Comparison of ENCODE assay signal across 16 mouse cellular contexts in genomic region chr8:83167932-83168331, GRCm38 (mm10). TPM values are rescaled to one million over a fixed set of nuclear protein-coding genes. Genes with fewer than 3 reads are reported as not detected.
A peak's percentile ranks its signal among the peaks of the same experiment; 100 is the strongest.
DNase-seq lines count a peak whose midpoint lies in the region; ATAC-seq and TF ChIP-seq lines count a peak whose summit lies in the region.
"Had no signal": no experiment of that assay in that cellular context is flagged by ENCODE, and none has a peak within 500 bp of the region (broad histone marks: within the 10 kb centered on the region; RNA-seq: fewer than 3 reads in every experiment).

No protein-coding gene starts in this region.

- no peak overlapping the region for H3K27ac ChIP-seq in stomach, embryonic 16.5 days (ENCODE audit: low read length)
- H3K27ac ChIP-seq in stomach, postnatal 0 days (replicated peaks), result no peak overlapping the region
- H3K27ac ChIP-seq in forebrain, postnatal 0 days (ENCODE audit: low read depth, low read length), result no peak overlapping the region
- no peak overlapping the region for H3K27ac ChIP-seq in midbrain, embryonic 12.5 days (replicated peaks)
- H3K27ac ChIP-seq: gastrocnemius, adult 2 months; heart, embryonic 10.5 days; limb, embryonic 13.5 days; macrophage had no signal

- H3K4me2 ChIP-seq in stomach, embryonic 16.5 days (ENCODE audit: low read depth, low read length), result peak overlapping the region; percentile 77; the same call in 1 of the 2 replicates
- no peak overlapping the region for H3K4me2 ChIP-seq in stomach, postnatal 0 days (replicated peaks; ENCODE audit: low read depth)
- H3K4me2 ChIP-seq in forebrain, postnatal 0 days (ENCODE audit: low read depth), result peak overlapping the region; percentile 61
- peak overlapping the region; percentile 52 for H3K4me2 ChIP-seq in midbrain, embryonic 12.5 days (replicated peaks)

- H3K4me1 ChIP-seq in stomach, embryonic 16.5 days (ENCODE audit: control insufficient read depth, insufficient read depth, low read length), result peaks cover 3% of the 10 kb centered on the region; the same call in 1 of the 2 replicates
- no peaks in the 10 kb centered on the region for H3K4me1 ChIP-seq in stomach, postnatal 0 days (replicated peaks; ENCODE audit: control insufficient read depth, insufficient read depth)
- H3K4me1 ChIP-seq in forebrain, postnatal 0 days (ENCODE audit: insufficient read depth), result peaks cover 11% of the 10 kb centered on the region; the same call in 1 of the 2 replicates
- peaks cover 28% of the 10 kb centered on the region for H3K4me1 ChIP-seq in midbrain, embryonic 12.5 days

- no peak for TF ChIP-seq EP300 in stomach, postnatal 0 days (optimal IDR thresholded peaks at IDR 0.05)

- ATAC-seq in stomach, embryonic 16.5 days (ENCODE audit: insufficient read depth, low FRiP score), result no peak
- no peak for ATAC-seq in stomach, postnatal 0 days (ENCODE audit: low FRiP score, low TSS enrichment)
- no peak for ATAC-seq in forebrain, postnatal 0 days
- ATAC-seq in midbrain, embryonic 12.5 days (ENCODE audit: low FRiP score, low read depth), result no peak
- no peak for ATAC-seq in megakaryocyte-erythroid progenitor cell, adult 5-6 weeks (replicated peaks; ENCODE audit: low FRiP score, low TSS enrichment, poor library complexity, severe bottlenecking)
- no peak for ATAC-seq in erythroid progenitor cell, adult 5-6 weeks (replicated peaks; ENCODE audit: low FRiP score, poor library complexity, severe bottlenecking)

- H3K4me3 ChIP-seq in stomach, embryonic 16.5 days (replicated peaks; ENCODE audit: low read length), result no peak overlapping the region
- H3K4me3 ChIP-seq in stomach, postnatal 0 days (ENCODE audit: low read depth, low read length), result no peak overlapping the region
- H3K4me3 ChIP-seq in forebrain, postnatal 0 days (ENCODE audit: low read depth, low read length), result peak overlapping the region; percentile 89
- H3K4me3 ChIP-seq in midbrain, embryonic 12.5 days, result peak overlapping the region; percentile 87; the same call in 1 of the 2 replicates
- H3K4me3 ChIP-seq: gastrocnemius, adult 2 months; heart, embryonic 10.5 days; limb, embryonic 13.5 days had no signal

- WGBS in stomach, embryonic 16.5 days, result 65% methylated on average over 3 of the region's 3 CpGs
- 62% methylated on average over 3 of the region's 3 CpGs for WGBS in stomach, postnatal 0 days
- WGBS in forebrain, postnatal 0 days, result 30% methylated on average over 3 of the region's 3 CpGs
- WGBS in midbrain, embryonic 12.5 days, result 33% methylated on average over 3 of the region's 3 CpGs

- no peak overlapping the region for H3K9ac ChIP-seq in stomach, embryonic 16.5 days (ENCODE audit: low read length)
- no peak overlapping the region for H3K9ac ChIP-seq in stomach, postnatal 0 days (ENCODE audit: low read length)
- H3K9ac ChIP-seq in forebrain, postnatal 0 days, result peak overlapping the region; percentile 15; the same call in 1 of the 2 replicates
- peak overlapping the region; percentile 32; the same call in 1 of the 2 replicates for H3K9ac ChIP-seq in midbrain, embryonic 12.5 days (replicated peaks)
- H3K9ac ChIP-seq: limb, embryonic 13.5 days had no signal

- H3K9me3 ChIP-seq in stomach, embryonic 16.5 days (replicated peaks; ENCODE audit: control insufficient read depth, low read length), result no peaks in the 10 kb centered on the region
- no peaks in the 10 kb centered on the region for H3K9me3 ChIP-seq in stomach, postnatal 0 days (ENCODE audit: control insufficient read depth, low read length)
- H3K9me3 ChIP-seq in forebrain, postnatal 0 days (ENCODE audit: low read length), result no peaks in the 10 kb centered on the region
- no peaks in the 10 kb centered on the region for H3K9me3 ChIP-seq in midbrain, embryonic 12.5 days
- H3K9me3 ChIP-seq: heart, embryonic 10.5 days; limb, embryonic 13.5 days had no signal

- H3K36me3 ChIP-seq in stomach, embryonic 16.5 days (ENCODE audit: control insufficient read depth, insufficient read depth, low read length), result no peaks in the 10 kb centered on the region
- H3K36me3 ChIP-seq in stomach, postnatal 0 days (ENCODE audit: control insufficient read depth, insufficient read depth, low read length), result no peaks in the 10 kb centered on the region
- H3K36me3 ChIP-seq in forebrain, postnatal 0 days (ENCODE audit: insufficient read depth), result no peaks in the 10 kb centered on the region
- H3K36me3 ChIP-seq in midbrain, embryonic 12.5 days, result no peaks in the 10 kb centered on the region
- H3K36me3 ChIP-seq: heart, embryonic 10.5 days; limb, embryonic 13.5 days had no signal

- no peaks in the 10 kb centered on the region for H3K27me3 ChIP-seq in stomach, embryonic 16.5 days (ENCODE audit: control insufficient read depth, insufficient read depth, low read length)
- no peaks in the 10 kb centered on the region for H3K27me3 ChIP-seq in stomach, postnatal 0 days (ENCODE audit: control insufficient read depth, insufficient read depth, low read length)
- no peaks in the 10 kb centered on the region for H3K27me3 ChIP-seq in forebrain, postnatal 0 days (ENCODE audit: insufficient read depth, low read length)
- no peaks in the 10 kb centered on the region for H3K27me3 ChIP-seq in midbrain, embryonic 12.5 days

- DNase-seq in stomach, postnatal 0 days (ENCODE audit: low spot score), result no peak
- DNase-seq in forebrain, postnatal 0 days, result no peak
- no peak for DNase-seq in frontal cortex, postnatal 25 days (ENCODE audit: low spot score in 2 of 2)
- DNase-seq: adrenal gland, adult 2 months; gastrocnemius, adult 2 months; heart, postnatal 4 days; lung, adult 18-20 months; right cerebral cortex, postnatal 14 days had no signal

- TF ChIP-seq CTCF in stomach, postnatal 0 days (IDR thresholded peaks at IDR 0.05; ENCODE audit: low read depth), result no peak
- no peak for TF ChIP-seq CTCF in forebrain, postnatal 0 days (IDR thresholded peaks at IDR 0.05; ENCODE audit: low read depth)

RNA-seq across cellular contexts. Expression of gene Gm10645, which starts 2.0 kb away (rescaled TPM):
- 1.5 and 2.2 TPM in 2 replicates for polyA plus RNA-seq in stomach, embryonic 16.5 days (2015; fragmentation: Nextera tagmentation; extraction: Ambion mirVana)
- polyA plus RNA-seq in stomach, postnatal 0 days (2015; fragmentation: Nextera tagmentation; extraction: Ambion mirVana), result 3.3 TPM in 2 replicates
- 1.9 and 3.2 TPM in 2 replicates for total RNA-seq in forebrain, postnatal 0 days (2014; rRNA removed)
- polyA plus RNA-seq in forebrain, postnatal 0 days (2015; fragmentation: Nextera tagmentation; extraction: Ambion mirVana), result 7.5 and 8.8 TPM in 2 replicates
- polyA plus RNA-seq in midbrain, embryonic 12.5 days (2016; fragmentation: Nextera tagmentation; extraction: Ambion mirVana), result 6.5 and 7.0 TPM in 2 replicates
- not detected in 2 replicates for total RNA-seq in megakaryocyte-erythroid progenitor cell, adult 5-6 weeks (2014; fragmentation: Nextera tagmentation)
- not detected in 2 replicates for total RNA-seq in megakaryocyte-erythroid progenitor cell, adult 5-6 weeks (2017)
- total RNA-seq in erythroid progenitor cell, adult 5-6 weeks (2015; ENCODE audit: low replicate concordance), result not detected in 2 replicates
- total RNA-seq in erythroid progenitor cell, adult 5-6 weeks (2017; ENCODE audit: low replicate concordance), result not detected in 2 replicates
- total RNA-seq: common myeloid progenitor, adult 5-6 weeks; gastrocnemius, adult 2 months had no signal

RNA-seq across cellular contexts. Expression of gene Tbc1d9, which starts 2.8 kb away (rescaled TPM):
- 3.2 and 3.6 TPM in 2 replicates for polyA plus RNA-seq in stomach, embryonic 16.5 days (2015; fragmentation: Nextera tagmentation; extraction: Ambion mirVana)
- 2.6 and 3.2 TPM in 2 replicates for polyA plus RNA-seq in stomach, postnatal 0 days (2015; fragmentation: Nextera tagmentation; extraction: Ambion mirVana)
- 83.4 and 107 TPM in 2 replicates for total RNA-seq in forebrain, postnatal 0 days (2014; rRNA removed)
- 12.4 and 17.1 TPM in 2 replicates for polyA plus RNA-seq in forebrain, postnatal 0 days (2015; fragmentation: Nextera tagmentation; extraction: Ambion mirVana)
- polyA plus RNA-seq in midbrain, embryonic 12.5 days (2016; fragmentation: Nextera tagmentation; extraction: Ambion mirVana), result 12.3 and 14.3 TPM in 2 replicates
- total RNA-seq in megakaryocyte-erythroid progenitor cell, adult 5-6 weeks (2014; fragmentation: Nextera tagmentation), result 0.07 and 0.57 TPM in 2 replicates
- 0.84 and 1.4 TPM in 2 replicates for total RNA-seq in megakaryocyte-erythroid progenitor cell, adult 5-6 weeks (2017)
- 1.4 and 4.2 TPM in 2 replicates for total RNA-seq in erythroid progenitor cell, adult 5-6 weeks (2015; ENCODE audit: low replicate concordance)
- 3.1 and 8.3 TPM in 2 replicates for total RNA-seq in erythroid progenitor cell, adult 5-6 weeks (2017; ENCODE audit: low replicate concordance)

Comparison
In these comparisons a context has a peak if more than half of its experiments do, and no peak if none do; other contexts are left out.
1. H3K4me3 ChIP-seq: peak in forebrain, postnatal 0 days (single experiment) and midbrain, embryonic 12.5 days (single experiment); none in stomach, embryonic 16.5 days (single experiment) and stomach, postnatal 0 days (single experiment).
2. H3K9ac ChIP-seq: peak in forebrain, postnatal 0 days (single experiment) and midbrain, embryonic 12.5 days (single experiment); none in stomach, embryonic 16.5 days (single experiment) and stomach, postnatal 0 days (single experiment).